9 mouse cellular contexts compared by ENCODE assay signal in the genomic region with DNA sequence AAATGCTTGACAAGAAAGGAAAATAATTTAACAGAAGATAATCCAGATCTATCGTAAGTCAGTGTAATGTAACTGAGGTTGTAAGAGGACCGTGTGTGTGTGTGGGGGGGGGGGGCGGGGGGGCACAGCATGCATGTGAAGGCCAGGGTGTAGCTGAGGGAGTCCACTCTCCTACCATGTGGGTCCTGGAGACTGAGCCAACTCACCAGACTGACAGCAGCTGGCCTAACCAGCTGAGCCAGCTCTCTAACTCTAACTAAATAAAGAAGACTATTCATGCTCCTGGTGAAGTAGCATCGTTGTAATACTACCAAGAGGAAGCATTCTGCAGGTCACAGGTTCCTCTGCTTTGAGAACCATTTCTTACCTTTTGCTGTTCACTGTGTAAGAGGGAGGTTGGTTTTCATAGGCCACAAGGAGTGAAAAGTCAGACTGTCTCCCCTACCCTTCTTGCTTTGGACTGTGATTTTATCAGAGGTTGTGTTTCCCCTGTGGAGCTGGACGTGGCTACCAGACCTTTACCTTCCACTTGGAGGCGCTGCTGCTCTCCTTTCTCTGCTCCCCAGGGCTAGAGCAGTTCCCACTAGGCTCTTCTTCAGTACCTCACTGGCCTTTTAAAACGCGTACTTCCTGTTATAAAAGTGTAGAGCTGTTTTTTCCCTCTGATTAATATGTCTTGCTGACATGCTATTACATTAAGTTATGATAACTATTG. TPM values are rescaled to one million over a fixed set of nuclear protein-coding genes. Genes with fewer than 3 reads are reported as not detected.
DNase-seq lines count a peak whose midpoint lies in the region; ATAC-seq and TF ChIP-seq lines count a peak whose summit lies in the region.
"Had no signal": no experiment of that assay in that cellular context is flagged by ENCODE, and none has a peak within 500 bp of the region (broad histone marks: within the 10 kb centered on the region; RNA-seq: fewer than 3 reads in every experiment).

No protein-coding gene starts in this region.

- H3K9me3 ChIP-seq in ES-E14 (ENCODE audit: control insufficient read depth, insufficient read depth, low read depth, low read length) = no peaks in the 10 kb centered on the region
- H3K9me3 ChIP-seq in embryonic facial prominence, embryonic 10.5 days = no peaks in the 10 kb centered on the region
- no peaks in the 10 kb centered on the region for H3K9me3 ChIP-seq in stomach, postnatal 0 days (ENCODE audit: control insufficient read depth, low read length)
- H3K9me3 ChIP-seq: lung, embryonic 15.5 days had no signal

- H3K4me2 ChIP-seq in stomach, postnatal 0 days (replicated peaks; ENCODE audit: low read depth) = no peak overlapping the region
- H3K4me2 ChIP-seq: lung, embryonic 15.5 days had no signal

- no peak for ATAC-seq in stomach, postnatal 0 days (ENCODE audit: low FRiP score, low TSS enrichment)

- no peaks in the 10 kb centered on the region for H3K27me3 ChIP-seq in embryonic facial prominence, embryonic 10.5 days (replicated peaks; ENCODE audit: low read depth, poor library complexity, severe bottlenecking)
- H3K27me3 ChIP-seq in stomach, postnatal 0 days (ENCODE audit: control insufficient read depth, insufficient read depth, low read length) = no peaks in the 10 kb centered on the region
- H3K27me3 ChIP-seq: lung, embryonic 15.5 days had no signal

- in situ Hi-C loops in ES-E14 (cut with MboI; ENCODE audit: low sequenced_read_pairs in 2 of 2, unreplicated experiment in 2 of 2) = no loop called here

- TF ChIP-seq CTCF in stomach, postnatal 0 days (IDR thresholded peaks at IDR 0.05; ENCODE audit: low read depth) = peak; percentile 70

- 61% methylated on average over 8 of the region's 8 CpGs for WGBS in embryonic facial prominence, embryonic 10.5 days
- 57% methylated on average over 8 of the region's 8 CpGs for WGBS in stomach, postnatal 0 days

- DNase-seq in adrenal gland, postnatal 10 days = peak; percentile 30
- DNase-seq in adrenal gland, postnatal 4 days (ENCODE audit: low spot score in 2 of 2) = no peak
- peak; percentile 28 for DNase-seq in kidney, postnatal 14 days
- no peak for DNase-seq in kidney, adult 18-20 months
- DNase-seq in ES-E14 (ENCODE audit: low read depth, low spot score) = peak; percentile 37
- DNase-seq in embryonic facial prominence, embryonic 10.5 days (ENCODE audit: low spot score) = peak; percentile 14
- DNase-seq in stomach, postnatal 0 days (ENCODE audit: low spot score) = peak; percentile 34
- no peak for DNase-seq in layer of hippocampus, adult 9-11 months

- H3K9ac ChIP-seq in ES-E14 (ENCODE audit: insufficient read depth, low read depth, low read length, poor library complexity, severe bottlenecking) = no peak overlapping the region
- no peak overlapping the region for H3K9ac ChIP-seq in stomach, postnatal 0 days (ENCODE audit: low read length)
- H3K9ac ChIP-seq: lung, embryonic 15.5 days had no signal

- no peaks in the 10 kb centered on the region for H3K36me3 ChIP-seq in ES-E14 (ENCODE audit: control insufficient read depth, insufficient read depth, low read length, poor library complexity, severe bottlenecking)
- H3K36me3 ChIP-seq in embryonic facial prominence, embryonic 10.5 days (replicated peaks) = peaks cover 23% of the 10 kb centered on the region
- H3K36me3 ChIP-seq in stomach, postnatal 0 days (ENCODE audit: control insufficient read depth, insufficient read depth, low read length) = peaks cover 2% of the 10 kb centered on the region

- no peaks in the 10 kb centered on the region for H3K4me1 ChIP-seq in ES-E14 (ENCODE audit: control insufficient read depth in 2 of 2, insufficient read depth in 2 of 2, low read length in 2 of 2, poor library complexity in 1 of 2)
- H3K4me1 ChIP-seq in embryonic facial prominence, embryonic 10.5 days = no peaks in the 10 kb centered on the region
- H3K4me1 ChIP-seq in stomach, postnatal 0 days (replicated peaks; ENCODE audit: control insufficient read depth, insufficient read depth) = no peaks in the 10 kb centered on the region
- H3K4me1 ChIP-seq: lung, embryonic 15.5 days had no signal

- H3K27ac ChIP-seq in ES-E14 (ENCODE audit: insufficient read depth, low read depth, low read length, poor library complexity, severe bottlenecking) = no peak overlapping the region
- H3K27ac ChIP-seq in embryonic facial prominence, embryonic 10.5 days (replicated peaks) = no peak overlapping the region
- H3K27ac ChIP-seq in stomach, postnatal 0 days (replicated peaks) = no peak overlapping the region
- H3K27ac ChIP-seq: lung, embryonic 15.5 days had no signal

- H3K4me3 ChIP-seq in ES-E14 (ENCODE audit: insufficient read depth in 1 of 2, low read depth in 1 of 2, low read length in 2 of 2, poor library complexity in 1 of 2, severe bottlenecking in 1 of 2) = no peak overlapping the region
- no peak overlapping the region for H3K4me3 ChIP-seq in embryonic facial prominence, embryonic 10.5 days
- H3K4me3 ChIP-seq in stomach, postnatal 0 days (ENCODE audit: low read depth, low read length) = no peak overlapping the region
- H3K4me3 ChIP-seq: lung, embryonic 15.5 days had no signal

- TF ChIP-seq EP300 in stomach, postnatal 0 days (optimal IDR thresholded peaks at IDR 0.05) = no peak

TF ChIP-seq in ES-E14, 5 proteins besides CTCF, POLR2A, EP300 and RAD21:
- TF ChIP-seq CHD2 (IDR thresholded peaks at IDR 0.05; ENCODE audit: low read depth, low read length) = no peak
- TF ChIP-seq ZC3H11A (IDR thresholded peaks at IDR 0.05; ENCODE audit: borderline replicate concordance, low read depth, low read length) = peak; percentile 63; the same call in 1 of the 2 replicates

RNA-seq across cellular contexts. Expression of gene Impg2, which starts 28.1 kb away (rescaled TPM):
- total RNA-seq in adrenal gland, postnatal 10 days (2021) = 1 to 10 TPM in 1 of 2 experiments, under 1 TPM in 1; 0.30 to 1.1 TPM
- total RNA-seq in adrenal gland, postnatal 4 days (2021) = under 1 TPM; 0.28 to 0.42 TPM
- not detected in 2 replicates for total RNA-seq in ES-E14 (2012; rRNA removed)
- polyA plus RNA-seq in embryonic facial prominence, embryonic 10.5 days (2016; fragmentation: Nextera tagmentation; extraction: Ambion mirVana) = 0.05 and 0.09 TPM in 2 replicates
- 0.13 and 0.40 TPM in 2 replicates for polyA plus RNA-seq in stomach, postnatal 0 days (2015; fragmentation: Nextera tagmentation; extraction: Ambion mirVana)

Comparison
In these comparisons a context has a peak if more than half of its experiments do, and no peak if none do; other contexts are left out.
1. DNase-seq: peak in adrenal gland, postnatal 10 days (single experiment), kidney, postnatal 14 days (single experiment), ES-E14 (single experiment), embryonic facial prominence, embryonic 10.5 days (single experiment) and stomach, postnatal 0 days (single experiment); none in adrenal gland, postnatal 4 days (0 of 2), kidney, adult 18-20 months (single experiment) and layer of hippocampus, adult 9-11 months (single experiment).